Mouse (Mus musculus) embryonic facial prominence, embryonic 13.5 days (tissue): ENCODE data around the gene Gm14743. TPM values are rescaled to one million over a fixed set of nuclear protein-coding genes. Genes with fewer than 3 reads are reported as not detected.
"Not testable (repeated sequence)": the region's sequence is repeated elsewhere in the genome, so short reads cannot be mapped to it uniquely, and the experiment has no call there.

Experiments
- ATAC-seq: fragments of 200-750 bp; cut with Nextera tagmentation; 2 replicates; pipeline ENCODE4 v1.8.0; 2017; ENCODE audit warnings: low read depth; ENCODE audit not compliant: insufficient number of reproducible peaks, insufficient read depth, low FRiP score, low TSS enrichment
- H3K27ac ChIP-seq: fragments of 300-500 bp; sonication (generic); 2 replicates; pipeline ENCODE4 v1.5.1; 2015; ENCODE audit warnings: moderate library complexity, mild to moderate bottlenecking, inconsistent platforms
- H3K27me3 ChIP-seq: fragments of 300-500 bp; sonication (generic); 2 replicates; pipeline ENCODE4 v1.6.1; 2015; ENCODE audit warnings: mild to moderate bottlenecking, inconsistent platforms
- H3K36me3 ChIP-seq: fragments of 300-500 bp; sonication (generic); 2 replicates; pipeline ENCODE4 v1.6.1; 2015; ENCODE audit warnings: mild to moderate bottlenecking, inconsistent platforms
- H3K4me1 ChIP-seq: fragments of 300-500 bp; sonication (generic); 2 replicates; pipeline ENCODE4 v1.6.1; 2015; ENCODE audit warnings: inconsistent platforms
- H3K4me2 ChIP-seq: fragments of 300-500 bp; sonication (generic); 2 replicates; pipeline ENCODE4 v1.6.1; 2015; ENCODE audit warnings: moderate library complexity, mild to moderate bottlenecking, inconsistent platforms
- H3K4me3 ChIP-seq: fragments of 300-500 bp; sonication (generic); 2 replicates; pipeline ENCODE4 v1.5.1; 2015; ENCODE audit warnings: mild to moderate bottlenecking, inconsistent platforms
- H3K9ac ChIP-seq: fragments of 300-500 bp; sonication (generic); 2 replicates; pipeline ENCODE4 v1.6.1; 2015; ENCODE audit warnings: mild to moderate bottlenecking, inconsistent platforms
- H3K9me3 ChIP-seq: fragments of 300-500 bp; sonication (generic); 2 replicates; pipeline ENCODE4 v1.6.1; 2016; ENCODE audit warnings: inconsistent platforms
- WGBS: fragments of 180-500 bp; shearing (Covaris S2); methylation state at CpG from one replicate; pipeline ENCODE4 v1.1.7; 2015; ENCODE audit warnings: mixed read lengths; 5-methylcytosine and 5-hydroxymethylcytosine counted together
- polyA plus RNA-seq: library from polyadenylated mRNA; unstranded; fragments of >200 nt; fragmentation: Nextera tagmentation; extraction: Ambion mirVana; gene quantifications from 2 replicates; pipeline ENCODE4 v1.2.1, GENCODE M21; 2015

The Gm14743 gene
- polyA plus RNA-seq: not detected in 2 replicates

DNA sequence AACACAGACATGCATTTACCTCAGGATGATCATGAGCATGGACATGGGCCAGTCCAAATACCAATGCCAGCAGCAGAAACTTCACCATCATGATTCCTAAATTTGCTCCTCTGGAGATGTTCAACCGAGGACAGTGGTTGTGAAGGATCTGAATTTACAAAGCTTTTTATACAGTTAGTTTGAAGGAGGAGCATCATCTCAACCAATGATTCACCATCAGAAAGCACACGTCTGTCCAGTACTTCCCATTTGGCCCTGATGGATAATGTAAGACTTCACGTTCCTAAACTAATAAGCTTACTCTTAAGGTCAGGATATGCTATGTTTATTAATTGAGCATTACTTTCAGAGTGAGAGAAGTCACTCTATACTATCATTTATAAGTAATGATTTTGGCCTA is at the start of gene Gm14743:
TSS of gene Gm14743 (minus strand) at position 101 of the 400 bp plus-strand sequence.
- not testable (repeated sequence) for H3K27me3 ChIP-seq, H3K9me3 ChIP-seq, H3K4me2 ChIP-seq, H3K36me3 ChIP-seq, H3K27ac ChIP-seq, ATAC-seq, H3K4me1 ChIP-seq, H3K4me3 ChIP-seq, H3K9ac ChIP-seq
- WGBS: no CpG with 5 or more reads among the region's 3 CpGs

DNA sequence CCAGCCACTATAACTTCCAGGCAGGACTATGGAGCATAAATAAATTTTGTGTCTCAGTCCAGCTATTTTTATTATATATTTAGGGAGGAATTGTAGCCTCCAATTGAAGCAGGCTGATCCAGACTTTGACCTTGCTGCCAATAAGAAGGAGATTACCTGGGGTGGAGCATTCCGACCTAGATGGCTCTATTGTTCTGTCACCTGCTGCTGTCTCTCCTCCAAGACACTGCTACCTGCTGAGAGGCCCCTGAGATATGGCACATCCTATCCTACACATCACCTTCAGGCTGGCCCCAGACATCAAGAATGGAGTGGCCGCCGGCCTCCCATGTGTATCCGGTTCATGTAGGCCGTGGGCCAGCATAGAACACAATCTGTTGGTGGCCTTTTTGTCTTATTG is 42.9 kb downstream of the Gm14743 start:
- no peak for ATAC-seq
- Histone ChIP-seq H3K27me3 (no peaks in the 10 kb centered on the region), H3K9me3 (no peaks in the 10 kb centered on the region), H3K4me1 (no peaks in the 10 kb centered on the region), H3K9ac (no peak overlapping the region), H3K4me2 (no peak overlapping the region), H3K27ac (no peak overlapping the region), H3K4me3 (no peak overlapping the region), H3K36me3 (no peaks in the 10 kb centered on the region)
- WGBS: 90% methylated on average over 5 of the region's 5 CpGs

DNA sequence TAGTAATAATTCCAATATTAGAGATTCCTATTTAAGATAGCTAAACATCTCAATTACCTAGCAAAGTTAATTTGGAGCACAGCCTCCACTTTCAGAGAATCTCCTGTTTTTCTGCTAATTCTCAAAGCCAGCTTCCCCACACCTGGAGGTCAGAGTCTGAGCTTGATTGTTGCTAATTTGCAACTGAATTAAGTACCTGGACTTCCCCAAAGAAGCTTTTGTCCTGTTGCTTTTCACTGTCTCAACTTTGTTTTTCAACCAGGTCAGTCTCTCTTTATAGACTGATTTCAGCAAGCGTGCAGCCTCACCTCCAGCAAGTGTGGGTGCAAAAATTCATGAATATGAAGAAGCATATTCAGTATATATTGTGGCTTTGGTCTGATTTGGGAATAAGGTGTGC is 43.5 kb downstream of the Gm14743 start:
- H3K4me3 ChIP-seq, H3K4me2 ChIP-seq, H3K4me1 ChIP-seq, H3K9me3 ChIP-seq, H3K9ac ChIP-seq, H3K27me3 ChIP-seq, H3K36me3 ChIP-seq, ATAC-seq, H3K27ac ChIP-seq: not testable (repeated sequence)
- WGBS: 49% methylated on average over 1 of the region's 1 CpGs

Other genes starting within 250 kb of the Gm14743 start
- not detected in 2 replicates for gene Obp1a, start 154.5 kb downstream of the Gm14743 start, polyA plus RNA-seq
- gene Gm5938, start 120.5 kb downstream of the Gm14743 start, polyA plus RNA-seq: not detected in 2 replicates
- gene Obp1b, start 59.1 kb downstream of the Gm14743 start, polyA plus RNA-seq: not detected in 2 replicates
- not detected in 2 replicates for gene 4930480E11Rik, start 123.7 kb upstream of the Gm14743 start, polyA plus RNA-seq